Mouse (Mus musculus) right cerebral cortex, postnatal 25 days (tissue): ENCODE results near the gene Rrm2.
"Not testable (repeated sequence)": the region's sequence is repeated elsewhere in the genome, so short reads cannot be mapped to it uniquely, and the experiment has no call there.

Experiments
- DNase-seq: peaks from one replicate; pipeline ENCODE4 v3.0.0; 2022

Gene Rrm2

DNA sequence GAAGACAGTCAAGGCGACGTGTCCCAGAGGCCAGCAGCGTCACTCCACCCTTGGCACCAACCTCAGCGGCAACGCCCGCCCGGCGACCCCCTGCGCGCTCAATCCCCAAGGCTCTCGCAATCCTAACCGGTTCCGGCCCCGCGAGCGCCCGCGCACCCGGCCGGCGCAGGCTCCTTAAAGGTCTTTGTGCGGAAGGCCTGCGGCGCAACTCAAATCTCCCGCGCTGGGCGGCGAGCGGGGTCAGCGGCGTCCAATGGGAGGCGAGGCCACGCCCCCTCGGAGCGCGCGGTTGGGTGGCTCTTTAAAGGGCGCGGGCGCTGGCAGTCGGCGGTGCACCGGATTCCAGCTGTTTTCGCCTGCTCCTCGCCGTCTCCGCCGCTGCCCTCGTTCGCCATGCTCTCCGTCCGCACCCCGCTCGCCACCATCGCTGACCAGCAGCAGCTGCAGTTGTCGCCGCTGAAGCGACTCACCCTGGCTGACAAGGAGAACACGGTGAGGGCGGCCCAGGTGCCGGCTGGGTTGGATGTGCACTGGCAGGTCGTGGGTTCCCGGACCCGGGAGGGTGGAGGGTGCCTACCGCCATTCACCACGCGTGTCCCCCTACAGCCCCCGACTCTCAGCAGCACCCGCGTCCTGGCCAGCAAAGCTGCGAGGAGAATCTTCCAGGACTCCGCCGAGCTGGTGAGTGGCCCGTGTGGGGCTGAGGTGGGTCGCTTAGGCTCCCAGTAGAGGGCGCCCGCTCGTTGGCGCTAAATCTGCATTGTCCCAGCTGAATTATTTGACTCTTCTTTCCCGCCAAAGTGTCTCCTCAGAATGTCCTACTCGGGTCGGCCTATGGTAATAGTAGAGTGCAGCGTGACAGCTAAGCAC, at the start of gene Rrm2:
Gene Rrm2 (plus strand): TSS at position 288 of the 870 bp plus-strand sequence.
- DNase-seq, result peak; percentile 92

DNA sequence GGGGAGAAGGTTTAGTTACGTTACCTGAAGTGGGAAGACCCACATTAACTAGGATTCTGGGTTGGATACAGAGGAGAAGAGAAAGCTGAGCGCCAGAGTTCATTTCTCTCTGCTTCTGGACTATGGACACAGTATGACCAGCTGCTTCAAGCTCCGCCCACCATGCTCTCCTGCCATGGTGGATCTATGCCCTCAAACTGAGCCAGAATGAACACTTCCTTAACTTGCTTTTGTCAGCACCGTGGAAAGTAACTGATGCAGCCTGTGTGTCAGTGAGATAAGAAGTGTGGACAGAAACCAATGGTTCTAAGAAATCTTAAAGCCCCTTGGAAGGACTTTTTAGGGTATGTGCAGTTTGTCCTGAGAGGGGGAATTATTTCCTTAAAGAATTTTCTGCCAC, 49.0 kb upstream of the Rrm2 start:
- no peak for DNase-seq

DNA sequence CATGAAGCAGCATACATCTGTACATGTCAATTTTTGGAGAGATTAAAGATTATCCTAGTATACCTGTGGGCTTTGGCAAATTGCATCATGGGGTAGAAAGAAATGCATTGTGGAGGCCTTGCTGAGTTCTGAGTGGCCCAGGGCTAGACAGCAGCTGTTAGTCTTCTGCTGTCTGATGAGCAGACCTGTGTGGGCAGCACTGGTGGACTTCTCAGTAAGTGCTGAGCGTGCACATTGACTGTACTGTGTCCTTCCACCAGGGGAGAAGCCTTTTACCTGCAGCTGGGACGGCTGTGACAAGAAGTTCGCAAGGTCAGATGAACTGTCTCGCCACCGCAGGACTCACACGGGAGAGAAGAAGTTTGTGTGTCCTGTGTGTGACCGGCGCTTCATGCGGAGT, 48.1 kb upstream of the Rrm2 start:
- DNase-seq, result no peak

DNA sequence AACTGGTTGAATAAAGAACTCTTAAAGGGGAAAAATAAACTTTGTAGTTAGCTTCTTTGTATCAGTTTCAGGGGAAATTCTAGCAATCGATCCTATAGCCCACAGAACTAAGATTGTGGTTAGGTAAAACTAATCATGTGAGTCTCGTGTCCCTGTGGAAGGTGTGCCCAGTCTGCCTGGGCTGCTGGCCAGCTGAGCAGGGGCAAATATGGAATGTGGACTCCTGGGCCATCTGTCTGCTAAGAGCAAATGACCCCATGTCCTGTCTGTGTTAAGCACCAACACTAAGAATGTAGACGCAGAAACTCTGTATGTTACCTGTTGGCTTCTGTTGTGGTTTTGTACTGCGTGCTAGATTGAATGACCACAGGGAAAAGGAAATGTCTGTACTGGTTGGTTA, 46.9 kb upstream of the Rrm2 start:
- no peak for DNase-seq

DNA sequence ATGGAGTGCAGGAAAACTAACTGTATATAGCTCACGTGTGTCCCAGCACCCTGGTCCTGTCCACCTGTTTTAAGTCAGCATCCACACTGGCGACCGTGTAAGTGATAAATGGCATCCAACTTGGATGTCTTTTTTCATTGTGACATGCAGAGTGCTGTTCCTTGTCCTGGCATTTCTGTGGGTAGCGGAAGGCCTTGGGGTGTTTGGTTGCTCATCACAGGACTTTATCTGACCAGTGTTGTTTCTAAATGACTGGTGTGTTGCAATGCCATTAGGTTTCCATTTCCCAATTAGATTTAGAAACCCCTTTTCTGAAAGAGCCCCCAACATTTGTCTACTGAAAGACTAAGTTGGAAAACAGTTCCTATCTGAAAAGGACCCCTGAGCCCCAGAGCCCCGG, 45.9 kb upstream of the Rrm2 start:
- no peak for DNase-seq

DNA sequence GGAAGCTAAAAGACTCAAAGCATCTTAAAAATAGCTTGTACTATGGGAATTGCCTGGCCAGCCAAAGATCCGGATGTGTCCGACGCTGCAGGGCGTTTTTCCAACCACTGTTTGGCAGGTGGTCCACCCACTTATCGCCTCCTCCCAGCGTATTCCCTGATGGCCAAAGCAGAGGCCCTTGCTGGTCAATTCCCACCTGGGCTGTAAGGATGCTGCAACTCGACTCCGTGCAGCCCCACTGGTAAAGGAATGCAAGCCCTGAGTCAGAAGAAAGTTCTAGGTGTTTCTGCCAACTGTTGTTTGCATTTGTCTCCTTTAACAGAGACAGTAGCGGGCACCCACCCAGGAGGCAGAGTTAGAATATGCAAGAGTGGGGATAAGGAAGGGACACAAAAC, 27.9 kb upstream of the Rrm2 start:
- peak; percentile 55 for DNase-seq

DNA sequence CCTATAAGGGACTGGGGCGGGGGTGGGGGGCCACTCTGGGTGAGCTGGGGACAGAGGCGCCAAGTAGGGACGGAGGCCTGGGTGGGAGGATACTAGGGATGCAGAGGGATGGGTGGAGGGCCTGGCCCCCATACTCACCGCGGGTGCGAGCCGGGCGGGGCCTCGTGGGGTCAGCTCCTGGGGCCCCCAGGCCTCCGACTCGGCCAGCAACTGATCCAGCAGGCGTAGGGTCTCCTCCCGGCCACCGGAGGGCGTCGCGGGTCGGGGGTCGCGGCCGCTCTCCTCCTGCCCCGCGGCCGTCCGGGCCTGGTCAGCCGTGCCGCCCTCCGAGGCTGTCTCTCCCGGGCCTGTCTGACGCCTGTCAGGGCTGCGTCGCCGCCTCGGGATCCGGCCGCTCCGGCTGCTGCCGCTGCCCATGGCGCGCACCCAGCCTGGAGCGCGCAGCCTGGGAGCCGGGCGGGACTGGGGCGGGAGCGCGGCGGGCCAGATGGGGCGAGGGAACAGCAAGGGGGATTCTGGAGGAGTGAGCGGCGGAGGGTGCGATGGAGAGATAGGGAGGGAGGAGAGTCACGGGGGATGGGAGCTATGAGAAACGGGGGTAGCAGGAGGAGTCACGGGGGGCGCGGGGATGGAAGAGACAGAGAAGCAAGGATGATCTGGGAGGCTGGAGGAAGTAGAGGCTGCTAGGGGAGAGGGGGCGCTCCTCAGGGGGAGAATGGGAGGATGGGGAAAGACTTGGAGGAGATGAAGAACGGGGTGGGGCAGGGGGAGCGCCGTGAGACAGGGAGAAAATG, 27.4 kb upstream of the Rrm2 start:
- DNase-seq, result peak; percentile 35

DNA sequence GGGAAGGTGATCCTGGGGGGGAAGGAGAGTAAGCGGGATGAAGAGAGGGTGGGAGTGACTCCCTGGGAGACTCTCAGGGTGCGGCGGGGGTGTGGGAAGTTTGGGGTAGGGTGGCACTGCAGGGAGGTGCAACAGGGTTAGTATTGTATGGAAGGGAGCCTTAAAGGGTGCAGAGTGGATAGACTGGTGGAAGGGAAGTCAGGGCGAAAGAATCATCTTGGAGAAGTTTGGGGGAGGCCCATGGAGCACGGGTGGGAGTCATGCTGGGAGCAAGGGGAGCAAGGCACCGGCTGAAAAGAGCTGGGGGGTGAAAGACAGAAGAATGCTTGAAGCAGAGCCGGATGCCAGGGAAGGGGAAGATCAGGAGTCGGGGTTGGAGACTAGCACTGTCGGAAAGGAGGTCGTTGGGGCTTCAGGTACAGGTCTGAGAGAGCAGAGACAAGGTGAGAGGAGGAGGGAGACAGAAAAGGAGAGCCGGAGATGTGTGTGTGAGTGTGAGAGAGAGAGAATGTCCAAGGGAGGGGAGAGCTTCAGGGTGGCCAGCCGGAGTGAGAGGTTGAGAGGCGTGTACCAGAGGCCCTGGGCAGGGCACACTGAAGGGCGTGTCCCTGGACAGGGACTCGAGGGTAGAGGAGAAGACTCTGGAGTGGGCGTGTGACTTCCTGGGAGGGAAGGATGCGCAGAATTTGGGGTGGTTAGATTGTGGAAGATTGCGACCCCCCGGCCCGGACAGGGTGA, 26.6 kb upstream of the Rrm2 start, which contains the start of gene Cys1:
Gene Cys1 (minus strand): TSS at position 528 of the 738 bp plus-strand sequence.
- DNase-seq, result no peak

DNA sequence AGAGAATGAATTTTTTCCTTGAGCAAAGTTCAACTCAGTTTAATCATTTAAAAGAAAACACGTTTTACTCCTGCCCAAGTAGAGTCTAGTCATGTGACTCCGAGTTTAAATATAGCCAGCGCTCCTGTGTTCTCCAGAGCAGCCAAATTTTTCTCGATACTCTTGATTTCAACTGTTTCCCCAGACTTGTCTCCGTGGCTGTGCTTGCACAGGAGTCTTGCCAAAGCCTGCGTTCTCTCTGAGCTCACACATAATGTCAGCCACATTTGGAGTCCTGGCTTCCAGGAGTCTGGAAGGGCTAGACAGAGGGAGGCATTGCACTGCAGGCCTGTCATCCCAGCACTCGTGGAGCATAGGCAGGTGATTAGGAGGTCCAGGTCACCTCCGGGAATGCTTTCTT, 25.5 kb upstream of the Rrm2 start:
- peak; percentile 42 for DNase-seq

DNA sequence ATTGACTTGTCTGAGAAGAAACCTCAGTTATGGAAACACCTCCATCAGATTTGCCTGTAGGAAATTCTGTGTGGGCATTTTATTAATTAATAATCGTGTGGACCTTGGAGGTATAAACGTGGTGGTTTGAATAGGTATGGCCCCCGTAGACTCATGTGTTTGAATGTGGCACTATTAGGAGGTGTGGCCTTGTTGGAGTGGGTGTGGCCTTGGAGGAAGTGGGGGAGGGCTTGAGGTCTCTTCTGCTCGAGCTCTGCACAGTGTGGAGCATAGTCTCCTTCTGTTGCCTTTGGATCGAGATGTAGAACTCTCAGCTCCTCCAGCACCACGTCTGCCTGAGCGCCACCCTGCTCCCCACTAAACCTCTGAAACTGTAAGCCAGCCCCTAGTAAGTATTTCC, 24.6 kb upstream of the Rrm2 start:
- no peak for DNase-seq

DNA sequence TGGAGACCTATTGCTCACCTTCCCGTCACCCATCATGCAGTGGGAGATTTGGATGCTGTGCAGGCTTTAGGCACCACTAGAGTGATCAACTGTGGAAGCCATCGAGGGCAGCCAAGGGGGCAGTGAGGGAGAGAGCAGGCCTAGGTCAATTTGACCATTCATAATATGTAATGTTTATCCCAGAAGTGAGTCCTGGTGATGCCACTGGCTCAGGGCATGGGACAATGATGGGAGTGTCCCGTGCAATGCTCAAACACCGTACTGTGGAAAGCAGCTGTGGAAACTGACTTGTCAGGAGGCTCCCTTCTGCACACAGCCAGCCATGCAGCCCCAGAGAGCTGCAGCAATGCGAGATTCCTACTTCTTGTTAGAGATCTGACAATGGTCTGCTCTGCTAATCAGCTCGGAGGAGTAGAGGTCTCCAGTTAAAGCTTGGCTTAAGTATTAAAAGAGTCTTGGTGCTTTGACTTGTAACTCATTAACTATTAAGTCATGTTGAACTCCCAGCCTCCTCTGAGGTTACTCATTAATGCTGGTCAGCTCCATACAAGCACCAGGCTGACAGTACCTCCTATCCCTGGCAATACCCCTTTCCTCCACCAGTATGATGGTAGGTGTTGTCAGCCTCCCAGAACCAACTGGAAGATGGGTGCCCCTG, 21.9 kb upstream of the Rrm2 start:
- DNase-seq, result no peak

DNA sequence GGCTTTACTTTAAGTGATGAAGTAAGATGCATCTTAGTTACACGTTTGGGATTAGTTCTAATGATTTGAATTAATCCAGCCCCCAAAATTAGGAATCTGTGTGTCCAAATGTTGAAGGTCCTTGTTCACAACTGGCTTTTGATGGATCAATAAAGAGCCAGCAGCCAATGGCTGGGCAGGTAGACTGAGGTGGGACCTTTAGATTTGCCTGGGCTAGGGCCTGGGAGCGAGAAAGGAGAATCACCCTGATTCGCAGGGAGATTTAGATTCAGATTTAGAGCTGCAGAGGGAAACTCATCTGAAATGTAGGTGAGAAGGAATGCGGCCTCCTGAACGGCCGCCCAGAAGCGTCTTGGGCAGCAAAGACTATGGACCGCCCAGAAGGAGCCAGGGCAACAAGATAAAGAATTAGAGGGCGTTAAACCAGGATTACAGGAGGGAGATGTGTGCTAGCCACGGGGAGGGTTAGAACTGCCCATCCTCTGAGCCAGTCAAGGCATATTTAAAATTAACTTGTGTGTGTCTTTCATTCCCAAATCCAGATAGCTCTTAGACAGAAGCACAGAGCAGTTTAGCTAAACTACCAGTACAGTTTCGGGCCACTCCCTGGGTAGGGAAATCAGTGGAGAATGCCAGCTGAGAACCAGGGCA, 21.2 kb upstream of the Rrm2 start:
- no peak for DNase-seq

DNA sequence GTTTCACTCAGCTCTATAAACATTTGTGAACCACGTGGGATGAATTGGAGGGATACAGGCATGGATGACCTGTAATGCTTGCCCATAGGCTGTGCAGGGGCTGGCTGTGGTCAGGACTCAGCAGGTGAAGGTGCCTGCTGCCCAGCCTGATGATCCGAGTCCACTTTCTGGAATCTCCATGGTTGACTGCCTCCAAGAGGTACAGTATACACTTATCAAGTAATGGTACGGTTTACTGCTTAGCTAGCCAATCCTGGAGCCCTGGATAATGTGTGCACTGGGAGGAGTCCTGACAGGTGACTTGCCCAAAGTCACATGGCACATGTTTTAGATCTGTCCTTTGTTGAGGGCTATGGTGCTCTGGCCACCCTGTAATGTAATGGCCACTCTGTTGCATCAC, 17.7 kb upstream of the Rrm2 start:
- no peak for DNase-seq

DNA sequence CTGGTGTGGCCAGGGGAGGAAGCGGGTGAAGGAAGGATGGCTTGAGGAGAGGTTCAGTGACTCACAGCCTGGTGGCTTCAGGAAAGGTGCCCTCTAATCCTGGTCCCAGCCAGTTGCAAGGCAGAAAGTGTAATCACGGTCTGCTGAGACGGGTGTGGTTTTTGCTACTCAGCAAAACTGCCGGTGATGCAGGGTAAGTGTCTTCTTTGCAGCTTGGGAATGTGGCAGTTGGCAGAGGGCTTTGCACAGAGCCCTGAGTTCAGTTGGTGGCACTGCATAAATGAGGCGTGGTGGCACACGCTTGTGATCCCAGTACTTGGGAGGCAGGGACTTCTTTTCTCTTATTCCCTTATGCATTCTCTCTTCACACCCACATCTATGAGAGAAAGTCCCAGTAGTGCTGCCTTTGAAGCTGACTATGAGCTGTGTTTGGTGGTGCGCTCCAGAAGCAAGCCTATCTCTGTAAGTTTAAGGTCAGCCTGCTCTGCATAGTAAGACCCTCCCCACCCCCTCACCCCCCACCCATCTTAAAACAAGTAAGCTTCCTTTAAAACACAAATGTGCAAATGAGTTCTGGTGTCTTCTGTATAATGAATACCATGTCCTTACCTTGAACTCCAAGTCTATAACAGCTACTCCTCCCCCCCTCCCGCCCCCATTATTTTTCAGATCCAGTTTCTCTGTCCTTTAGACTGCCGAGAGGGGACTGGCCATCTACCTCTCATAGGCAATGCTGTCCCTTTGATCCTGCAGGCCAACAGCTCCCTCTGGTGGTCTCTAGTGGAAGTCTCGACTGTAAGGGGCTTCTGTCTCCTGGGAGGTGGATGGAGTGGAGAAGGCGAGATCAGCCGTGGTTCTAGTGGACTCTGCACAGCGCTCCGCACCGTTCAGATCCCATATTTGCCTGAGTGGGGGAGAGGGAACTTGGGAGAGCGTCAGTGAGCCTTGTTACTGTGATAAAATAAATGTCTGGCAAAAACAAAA, 11.2 kb upstream of the Rrm2 start:
- peak; percentile 81 for DNase-seq

DNA sequence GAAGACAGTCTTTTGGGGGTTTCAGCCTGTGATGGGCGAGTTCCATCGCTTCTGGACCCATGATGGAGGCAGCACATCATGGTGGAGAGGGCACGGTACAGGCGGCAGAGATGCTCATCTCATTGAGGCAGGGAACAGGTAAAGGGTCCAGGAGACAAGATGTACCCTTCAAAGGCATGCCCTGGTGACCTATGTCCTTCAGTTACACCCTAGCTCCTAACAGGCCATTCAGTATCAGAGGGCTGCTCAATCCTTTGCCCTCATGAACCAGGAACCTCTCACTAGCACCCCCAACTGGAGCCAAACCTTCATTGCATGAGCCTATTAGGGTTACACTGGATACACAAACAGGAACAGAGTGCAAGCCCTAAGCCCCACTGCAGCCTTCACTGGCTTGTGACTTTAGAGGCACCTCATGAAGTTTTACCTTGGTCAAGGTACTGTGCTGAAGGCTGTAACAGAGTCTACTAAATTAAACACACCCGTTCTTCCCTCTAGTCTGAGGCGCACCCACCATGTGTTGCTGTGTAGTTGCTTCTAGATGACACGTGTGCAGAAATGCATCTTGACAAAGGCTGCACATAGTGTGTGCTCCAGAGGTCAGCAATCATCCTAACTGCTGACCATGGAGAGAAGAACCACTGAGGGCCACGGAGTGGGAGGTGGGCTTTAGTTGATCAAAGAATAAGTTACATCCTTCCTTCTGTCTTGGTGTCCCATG, 10.4 kb upstream of the Rrm2 start:
- no peak for DNase-seq

DNA sequence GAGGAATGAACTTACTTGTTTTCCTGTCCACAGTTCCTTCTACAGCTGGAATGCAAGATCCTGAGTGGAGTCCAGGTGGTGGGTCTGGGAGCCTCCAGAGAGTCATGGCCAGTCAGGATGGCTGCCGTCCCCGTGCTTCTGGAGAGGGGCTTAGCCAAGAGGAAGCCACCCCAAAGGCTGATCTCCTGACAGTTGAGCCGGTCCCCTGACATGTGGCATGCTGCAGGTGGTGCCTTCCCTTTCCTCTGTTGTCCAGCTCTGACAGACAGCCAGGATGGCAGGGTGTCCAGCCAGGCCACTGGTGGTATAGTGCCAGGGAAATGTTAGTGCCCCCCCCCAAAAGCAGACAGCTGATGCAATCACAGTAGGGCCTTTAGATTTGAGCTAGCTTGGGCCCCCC, 9.5 kb upstream of the Rrm2 start:
- DNase-seq, result no peak

DNA sequence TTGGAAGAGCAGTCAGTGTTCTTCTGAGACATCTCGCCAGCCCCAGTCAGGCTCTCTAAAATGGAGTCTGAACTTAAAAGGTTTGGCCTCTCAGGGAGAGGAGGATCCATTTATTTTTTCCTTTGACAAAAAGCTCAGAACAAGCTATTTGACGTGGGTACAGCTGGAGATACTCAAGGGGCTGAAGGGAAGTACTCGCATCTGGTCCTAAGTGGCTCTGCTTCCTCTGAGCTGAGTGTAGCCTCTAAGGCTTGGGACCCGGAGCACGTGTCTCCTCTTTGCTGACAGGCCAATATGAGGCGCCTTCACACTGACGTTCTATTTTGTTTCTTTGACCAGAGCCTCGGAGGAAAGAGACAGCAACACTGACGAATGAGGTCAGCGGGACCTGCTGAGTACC, 8.5 kb upstream of the Rrm2 start:
- no peak for DNase-seq

DNA sequence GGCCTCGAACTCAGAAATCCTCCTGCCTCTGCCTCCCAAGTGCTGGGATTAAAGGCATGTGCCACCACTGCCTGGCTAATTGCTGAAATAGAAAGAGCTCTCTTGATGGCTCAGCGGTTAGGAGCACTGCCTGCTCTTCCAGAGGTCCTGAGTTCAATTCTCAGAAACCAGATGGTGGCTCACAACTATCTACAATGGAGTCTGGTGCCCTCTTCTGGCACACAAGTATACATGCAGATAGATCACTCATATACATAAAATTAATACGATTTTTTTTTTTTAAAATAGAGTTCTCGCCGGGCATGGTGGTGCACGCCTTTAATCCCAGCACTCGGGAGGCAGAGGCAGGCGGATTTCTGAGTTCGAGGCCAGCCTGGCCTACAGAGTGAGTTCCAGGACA, 6.4 kb upstream of the Rrm2 start:
- not testable (repeated sequence) for DNase-seq

DNA sequence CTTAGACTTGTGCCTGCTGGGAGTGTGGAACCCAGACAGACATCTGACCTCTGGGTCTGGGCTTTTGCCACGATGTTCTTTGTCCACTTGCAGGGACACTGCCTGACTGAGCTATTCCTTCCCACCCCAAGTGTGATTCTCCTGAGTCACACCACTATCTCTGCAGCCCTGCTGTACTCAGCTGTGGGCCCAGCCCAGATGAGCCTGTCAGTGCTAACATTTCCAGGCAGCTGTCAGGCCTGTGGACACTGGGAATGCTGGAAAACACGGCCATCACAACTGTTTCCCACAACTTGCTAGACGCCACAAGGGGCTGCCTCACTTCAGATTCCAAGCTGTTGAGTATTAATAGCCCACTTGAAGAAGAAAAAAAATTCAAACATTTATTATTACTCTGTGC, 5.0 kb upstream of the Rrm2 start:
- no peak for DNase-seq

DNA sequence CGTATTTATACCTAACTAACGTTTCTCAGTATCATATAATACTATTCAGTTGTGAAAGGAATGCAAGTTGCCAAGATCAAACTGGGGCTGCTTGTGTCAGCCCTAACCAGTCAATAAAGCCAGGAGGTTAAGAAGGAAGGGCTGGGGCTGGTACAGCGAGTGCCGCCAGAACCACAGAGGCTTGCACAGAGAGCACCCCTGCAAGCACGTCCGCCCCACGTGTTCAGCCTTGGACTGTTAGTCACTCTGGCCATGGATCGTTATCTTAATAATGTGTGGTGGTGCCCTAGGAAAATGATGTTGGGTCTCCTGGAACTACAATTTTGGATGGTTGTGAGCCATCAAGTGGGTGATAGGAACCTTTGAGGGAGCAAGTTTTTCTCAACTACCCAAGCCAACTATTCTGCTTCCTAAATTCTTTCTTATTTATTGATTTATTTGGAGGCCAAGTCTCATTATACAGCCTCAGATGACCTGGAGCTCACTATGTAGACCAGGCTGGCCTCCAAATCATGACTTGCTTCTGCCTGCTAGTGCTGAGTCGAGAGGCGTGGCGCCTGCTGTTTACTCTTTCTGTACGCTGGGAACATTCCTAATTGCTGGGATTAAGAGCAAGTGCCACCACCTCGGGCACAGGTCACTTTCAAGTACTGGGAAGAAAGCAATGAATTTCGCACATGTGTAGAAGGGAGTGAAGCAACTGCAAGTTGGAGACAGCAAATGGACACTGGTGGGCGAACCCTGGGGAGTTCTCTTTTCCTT, 2.4 kb upstream of the Rrm2 start:
- DNase-seq, result no peak
